Mouse (Mus musculus): Measurements from ENCODE around the gene Ndufb11.

DNA sequence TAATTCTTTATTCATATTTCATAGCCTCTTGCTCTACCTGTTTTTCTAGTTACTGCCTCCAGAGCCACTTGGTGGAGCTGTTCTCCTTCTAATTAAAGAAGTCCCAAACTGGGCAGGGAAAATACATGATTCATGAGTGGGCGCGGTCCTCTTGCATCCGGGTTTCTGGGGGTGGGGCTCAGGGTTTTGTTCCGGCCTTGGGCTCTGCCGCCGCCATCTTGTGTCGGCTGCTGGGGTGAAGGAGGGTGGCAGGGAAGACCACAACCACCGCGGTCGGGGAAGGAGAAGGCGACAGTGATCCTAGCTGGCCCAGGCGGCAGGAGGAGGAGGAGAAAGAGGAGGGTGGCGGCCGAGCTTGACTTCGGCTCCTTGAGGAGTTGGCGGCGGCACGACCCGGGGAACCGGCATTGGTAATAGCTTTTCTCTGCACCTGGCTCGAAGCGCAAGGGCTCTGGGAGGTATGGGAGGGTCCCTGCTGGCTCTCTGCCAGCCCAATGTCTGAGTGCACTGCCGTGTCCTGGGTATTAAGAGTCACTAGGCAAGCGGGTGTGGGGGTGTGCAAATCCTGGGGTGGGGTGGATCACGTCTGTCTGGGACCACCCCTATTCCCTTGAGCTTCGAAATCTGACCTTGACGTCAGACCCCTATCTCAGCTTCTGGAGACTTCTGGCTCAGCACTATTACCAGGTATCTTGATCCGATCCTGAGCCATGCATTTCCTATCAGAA, 45.5 kb upstream of the Ndufb11 start:
- peak; percentile 78; the same call in 1 of the 2 replicates for TF ChIP-seq POLR2A (IDR thresholded peaks at IDR 0.05; ENCODE audit: extremely low read depth, insufficient read depth, low read length)
- TF ChIP-seq CTCF (IDR thresholded peaks at IDR 0.05; ENCODE audit: low read depth, low read length): peak; percentile 41

All from liver, adult 2 months (tissue).